Mouse (Mus musculus) adrenal gland, postnatal 25 days (tissue): ENCODE data around the gene Prkg2. TPM values are rescaled to one million over a fixed set of nuclear protein-coding genes. Genes with fewer than 3 reads are reported as not detected.

Experiments used
- DNase-seq: peaks from one replicate; pipeline ENCODE4 v3.0.0; 2021; ENCODE audit warnings: mixed read lengths
- long read RNA-seq: library from polyadenylated mRNA; stranded (forward); transcript quantifications from one replicate; pipeline ENCODE4 v2.0.0, GENCODE M21; 2021
- total RNA-seq: library from RNA; stranded (reverse); gene quantifications from 2 replicates; pipeline ENCODE4 v1.2.3, GENCODE M21; 2021

Gene Prkg2
- total RNA-seq, result 2.9 and 3.3 TPM in 2 replicates
- long read RNA-seq, full-length matches to known transcripts, result 6 of 7 reads
- long read RNA-seq, partial matches to known transcripts, result 0 of 7 reads
- long read RNA-seq, other reads (novel, unspliced or antisense), result 1 of 7 reads

DNA sequence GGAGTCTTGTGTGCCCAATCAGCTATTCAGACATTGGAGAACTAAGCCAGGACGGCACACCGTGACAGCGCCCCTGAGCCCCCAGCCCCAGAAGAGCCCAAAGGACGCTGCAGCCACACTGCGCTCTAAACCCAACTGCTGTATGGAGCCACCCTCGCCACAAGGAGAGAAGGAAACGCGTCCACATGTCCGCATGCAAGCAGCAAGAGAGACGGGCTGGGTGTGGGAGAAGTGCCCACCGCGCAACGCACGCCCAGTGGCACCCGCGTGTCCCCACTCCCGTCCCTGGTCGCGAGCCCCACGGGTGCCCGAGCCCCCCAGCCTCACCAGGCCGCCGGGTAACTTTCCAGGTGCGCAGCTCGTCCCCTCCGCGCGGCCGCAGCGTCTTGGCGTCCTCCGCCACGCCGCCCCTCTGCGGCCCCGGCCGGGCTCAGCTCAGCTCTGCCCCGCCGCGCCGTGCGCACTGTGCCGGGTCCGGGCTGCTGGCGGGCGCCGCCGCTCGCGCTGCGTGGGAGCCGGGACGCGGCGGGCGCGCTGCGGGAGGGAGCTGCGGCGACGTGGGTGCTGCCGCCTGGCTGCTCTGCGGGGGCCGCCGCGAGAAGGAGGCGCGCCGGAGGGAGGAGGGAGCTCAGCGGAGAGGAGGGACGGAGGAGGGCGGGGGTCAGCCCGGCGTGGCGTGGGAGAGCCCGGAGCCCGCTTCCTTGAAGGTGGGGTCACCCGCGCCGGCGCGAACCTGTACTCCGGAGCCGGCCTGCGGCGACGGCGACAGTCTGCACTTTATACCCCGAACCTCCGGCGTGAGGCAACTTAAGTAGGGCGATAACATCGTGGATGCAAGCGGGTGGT is at the start of gene Prkg2:
Prkg2 (minus strand) TSS at position 756 of the 846 bp plus-strand sequence.
- DNase-seq, result peak; percentile 6

DNA sequence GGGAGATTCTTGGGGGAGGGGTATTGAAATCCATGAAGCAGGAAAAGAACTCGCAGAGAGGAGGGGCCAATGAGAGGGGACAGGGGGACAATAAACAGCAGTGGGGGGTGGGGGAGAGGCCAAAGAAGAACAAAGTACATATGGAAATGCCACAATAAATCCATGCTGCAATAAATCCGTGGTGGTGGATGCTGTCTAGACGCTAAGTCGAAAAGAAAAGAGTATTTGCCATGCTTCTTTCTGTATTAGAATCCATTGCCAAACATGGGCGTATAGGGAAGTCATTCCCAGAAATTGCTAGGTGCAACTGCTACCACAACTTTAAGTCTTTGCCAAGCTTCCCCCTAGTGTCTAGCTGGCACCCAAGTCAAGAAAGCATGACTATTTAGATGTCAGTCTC is 46.8 kb upstream of the Prkg2 start:
- DNase-seq, result no peak

DNA sequence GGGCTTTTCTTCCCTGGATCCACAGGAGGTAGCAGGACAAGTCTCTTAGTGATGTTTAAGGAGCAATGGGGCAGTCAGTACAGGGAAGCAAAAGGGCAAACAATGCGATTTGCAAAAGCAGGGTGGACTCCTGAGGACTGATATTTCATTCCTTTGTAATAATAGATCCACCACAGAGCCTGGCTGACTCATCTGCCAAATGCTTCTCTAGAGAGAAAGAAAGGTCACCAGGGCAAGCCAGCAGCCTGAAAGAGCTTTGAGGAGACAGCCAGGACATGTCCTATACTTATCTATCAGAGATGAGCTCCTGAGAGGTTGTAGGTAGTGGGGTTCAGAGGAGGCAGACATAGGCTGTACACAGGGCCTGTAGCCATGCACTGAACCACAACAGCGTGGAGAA is 41.2 kb upstream of the Prkg2 start:
- DNase-seq, result no peak

DNA sequence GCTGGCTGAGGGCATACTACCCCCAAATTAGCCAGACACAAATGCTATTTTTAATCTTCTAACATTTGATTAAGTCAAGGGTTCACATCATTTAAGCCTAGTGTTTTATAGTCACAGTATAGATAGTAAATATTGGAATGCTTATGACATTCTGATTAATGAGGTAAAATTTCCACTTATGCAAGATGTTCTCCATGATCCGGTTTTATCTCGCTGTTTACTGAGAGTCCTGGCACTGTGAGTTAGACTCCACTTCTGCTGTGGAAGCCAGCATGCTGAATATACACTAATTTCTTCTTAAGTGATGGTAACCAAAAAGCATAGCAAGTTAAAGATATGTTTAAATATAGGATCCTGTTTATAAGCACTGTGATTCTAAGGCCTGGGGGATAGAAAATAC is 31.2 kb upstream of the Prkg2 start:
- no peak for DNase-seq

DNA sequence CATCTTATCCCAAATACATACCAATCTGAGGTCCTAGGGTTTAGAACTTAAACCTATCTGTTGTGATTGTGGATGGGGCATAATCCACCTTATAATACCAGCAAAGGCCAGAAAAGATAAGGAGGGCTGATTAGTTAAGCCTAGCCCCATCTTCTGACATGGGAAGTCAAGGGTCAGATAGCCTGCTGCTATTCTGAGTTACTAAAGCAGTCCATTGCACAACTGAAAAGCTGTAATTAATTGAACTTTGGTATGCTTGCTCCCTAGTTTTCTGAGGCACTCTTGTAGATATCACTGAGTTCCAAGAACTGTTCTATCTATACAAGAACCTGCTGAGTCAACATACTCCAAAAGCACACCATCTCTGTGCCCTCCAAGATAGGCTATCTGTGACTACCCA is 25.4 kb upstream of the Prkg2 start:
- no peak for DNase-seq

DNA sequence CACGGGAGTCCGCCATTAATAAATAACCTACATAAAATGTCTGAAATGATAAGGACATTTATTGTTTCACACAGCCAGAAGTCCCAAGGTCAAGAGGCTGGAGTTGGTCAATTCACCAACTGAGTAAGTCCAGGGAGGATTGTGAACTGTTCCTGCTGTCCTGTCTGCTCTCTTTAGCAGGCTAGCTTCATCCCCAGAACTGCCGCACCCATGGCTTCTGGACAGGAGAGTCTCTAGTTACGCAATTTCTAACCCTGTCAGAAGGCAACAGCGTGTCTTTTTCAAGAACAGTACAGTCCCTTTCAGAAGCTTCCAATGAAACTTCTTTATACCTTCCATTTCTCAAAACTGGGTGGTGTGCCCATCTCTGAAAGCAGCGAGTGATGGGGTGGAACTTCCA is 1.9 kb upstream of the Prkg2 start:
- DNase-seq, result no peak

DNA sequence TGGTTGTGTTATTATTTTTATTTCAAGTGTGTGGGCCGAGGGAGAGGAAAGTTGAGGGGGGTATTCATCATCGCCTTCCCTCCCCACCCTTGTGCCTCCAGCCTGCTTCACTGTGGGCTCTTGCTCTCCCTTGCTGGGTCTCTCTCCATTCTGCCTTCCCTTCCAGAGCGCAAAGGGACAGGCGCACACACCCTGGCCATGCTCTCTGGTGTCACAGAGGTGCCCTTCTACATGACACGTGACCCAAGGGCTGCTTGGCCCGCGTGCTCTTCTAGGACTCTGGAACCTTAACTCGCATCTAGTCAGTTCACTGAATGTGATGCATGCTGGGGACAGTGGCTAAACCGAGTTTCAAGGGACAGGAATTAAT is 276 bp upstream of the Prkg2 start:
- no peak for DNase-seq

DNA sequence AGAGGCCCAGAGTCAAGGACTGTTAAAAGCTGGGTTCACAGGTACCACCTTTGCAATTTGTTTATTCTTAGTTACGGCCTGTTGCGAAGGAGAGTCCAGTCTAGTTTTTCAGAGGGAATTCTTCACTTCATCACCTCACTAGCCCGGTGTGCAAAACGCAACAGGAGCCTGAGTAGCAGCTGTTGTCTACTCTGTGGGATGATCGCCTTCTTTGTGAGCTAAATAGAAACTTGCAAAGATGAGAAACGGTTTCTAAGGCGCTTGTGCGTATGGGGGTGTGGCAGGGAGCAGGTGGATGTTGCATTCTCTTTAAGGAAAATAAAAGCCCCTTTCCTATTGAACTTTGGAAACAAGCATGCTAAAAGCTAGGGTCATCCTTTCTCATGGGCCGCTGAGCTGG is 1.2 kb downstream of the Prkg2 start:
- DNase-seq, result no peak

DNA sequence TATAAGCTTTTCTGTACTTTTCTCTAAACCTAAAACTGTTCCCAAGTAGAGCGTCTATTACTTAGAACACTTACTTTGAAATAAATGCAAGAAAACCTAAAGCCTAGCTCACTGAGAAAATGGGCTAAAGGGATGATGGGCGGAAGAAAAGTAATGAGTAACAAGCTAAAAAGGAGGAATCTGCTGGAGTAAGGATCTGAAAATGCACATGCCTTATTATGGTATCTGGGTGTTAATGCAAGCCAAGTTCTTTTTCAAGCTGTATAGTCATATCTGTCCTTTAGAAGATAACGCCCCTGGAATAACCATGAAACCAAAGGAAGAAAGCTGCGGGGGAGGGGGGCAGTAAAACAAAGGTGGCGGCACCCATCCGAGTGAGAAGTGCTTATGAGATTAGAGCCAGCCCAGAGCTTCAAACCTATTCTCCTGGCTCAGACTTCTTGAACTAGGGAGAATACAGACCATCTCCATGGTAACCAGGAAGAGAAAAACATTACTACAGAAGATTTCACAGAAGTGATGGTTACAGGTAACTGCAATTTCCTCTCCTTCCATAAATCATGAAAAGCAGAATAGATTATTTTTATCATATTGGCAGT is 5.5 kb downstream of the Prkg2 start:
- no peak for DNase-seq

DNA sequence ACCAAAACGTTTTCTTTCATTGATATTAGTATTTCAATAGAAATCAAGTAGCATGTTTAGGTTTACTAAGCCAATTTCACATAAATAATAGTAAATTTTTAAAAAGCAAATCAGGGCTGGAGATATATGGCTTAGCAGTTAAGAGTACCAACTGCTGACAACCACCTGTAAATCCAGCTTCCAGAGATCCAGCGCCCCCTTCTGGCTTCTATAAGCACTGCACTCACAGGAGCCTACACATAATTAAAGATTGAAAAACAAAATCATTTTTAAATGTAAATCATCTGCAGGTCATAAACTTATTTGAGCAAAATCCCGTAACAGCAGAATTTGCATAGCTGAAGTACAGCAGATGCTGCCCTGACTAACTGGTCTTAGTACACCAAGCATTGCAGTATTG is 10.8 kb downstream of the Prkg2 start:
- DNase-seq, result no peak

DNA sequence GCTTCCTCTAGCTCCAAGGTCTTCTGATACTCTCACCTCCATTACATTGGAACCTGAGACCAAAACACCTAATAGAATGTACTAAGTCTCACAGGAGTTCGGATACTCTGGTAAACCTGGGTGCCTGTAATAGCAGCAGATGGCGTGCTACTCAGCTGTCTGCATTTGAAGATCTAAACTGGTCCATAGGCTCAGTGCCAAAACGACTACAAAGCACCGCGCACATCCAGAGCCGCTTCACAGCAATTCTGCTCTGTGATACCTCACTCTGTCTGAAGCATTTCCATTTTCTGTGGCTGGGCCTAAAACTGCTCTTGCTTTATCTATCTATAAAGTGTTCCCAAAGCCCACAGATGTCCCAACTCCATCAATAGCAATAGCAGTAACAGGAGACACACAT is 17.4 kb downstream of the Prkg2 start:
- DNase-seq, result no peak

DNA sequence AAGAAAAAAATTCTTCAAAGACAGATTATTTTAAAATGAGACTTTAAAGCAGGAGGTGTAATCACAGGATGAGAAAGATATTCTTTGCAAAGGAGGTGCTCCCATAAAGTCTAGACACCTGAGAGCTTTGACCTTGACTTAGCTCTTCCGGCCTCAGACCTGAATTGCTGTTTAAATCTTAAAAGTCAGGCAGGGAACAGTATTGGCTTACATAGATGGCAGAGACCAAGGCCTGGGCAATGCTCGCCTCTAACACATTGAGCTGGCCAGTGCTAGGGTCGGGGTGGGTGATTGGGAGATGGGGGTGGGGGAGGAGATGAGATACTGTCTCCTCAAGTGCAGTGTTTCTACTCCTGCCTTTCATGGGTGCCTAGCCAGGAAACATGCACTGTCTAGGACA is 22.0 kb downstream of the Prkg2 start:
- DNase-seq, result no peak

DNA sequence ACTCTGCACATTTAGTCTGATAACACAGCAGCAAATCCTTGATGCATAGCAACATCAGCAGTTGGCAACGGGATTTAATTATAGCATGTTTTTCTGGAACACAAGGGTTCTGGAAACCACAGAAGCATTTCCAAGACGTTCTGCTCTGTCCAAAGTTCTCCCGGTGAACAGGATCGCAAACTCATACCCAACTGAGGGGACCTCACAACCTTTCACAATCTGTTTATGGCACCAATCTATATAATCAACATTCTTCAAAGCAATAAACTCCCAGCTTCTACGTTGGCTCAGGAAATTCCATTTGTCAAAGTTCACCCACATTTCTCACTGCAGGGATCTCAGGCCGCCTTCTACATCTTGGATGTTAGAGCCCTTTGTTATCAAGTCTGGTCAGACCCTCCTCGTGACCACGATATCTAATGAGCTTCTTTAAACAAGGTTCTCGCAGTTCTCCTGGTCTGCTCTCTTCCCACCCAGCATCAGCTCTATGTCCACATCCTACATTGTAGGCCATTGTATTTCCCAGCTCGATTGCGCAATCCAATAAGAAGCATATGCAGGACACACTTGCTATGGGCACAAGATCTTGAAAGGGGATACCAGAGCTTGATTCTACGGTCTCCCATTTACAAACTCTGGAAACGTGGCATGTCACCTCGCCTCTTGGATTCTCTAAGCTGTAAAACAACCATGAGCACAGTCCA is 26.6 kb downstream of the Prkg2 start:
- no peak for DNase-seq

DNA sequence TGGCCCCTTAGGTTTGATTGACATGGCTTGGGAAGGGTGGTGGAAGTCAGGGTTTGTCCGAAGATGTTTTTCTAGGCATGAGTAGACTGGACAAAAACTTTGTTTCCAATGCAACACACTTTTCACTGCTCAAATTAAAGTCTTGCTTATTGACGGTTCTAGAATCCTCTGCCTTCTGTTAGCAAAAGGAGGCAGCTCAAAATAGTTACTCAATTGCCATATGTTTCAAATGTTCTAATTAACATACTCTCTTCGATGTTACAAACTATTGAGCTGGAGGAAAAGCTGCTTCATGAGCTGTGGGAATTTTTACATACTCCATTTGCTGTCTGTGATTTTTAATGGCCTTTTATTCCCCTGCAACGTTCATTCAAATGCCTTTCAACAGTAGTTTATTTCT is 39.0 kb downstream of the Prkg2 start:
- no peak for DNase-seq

DNA sequence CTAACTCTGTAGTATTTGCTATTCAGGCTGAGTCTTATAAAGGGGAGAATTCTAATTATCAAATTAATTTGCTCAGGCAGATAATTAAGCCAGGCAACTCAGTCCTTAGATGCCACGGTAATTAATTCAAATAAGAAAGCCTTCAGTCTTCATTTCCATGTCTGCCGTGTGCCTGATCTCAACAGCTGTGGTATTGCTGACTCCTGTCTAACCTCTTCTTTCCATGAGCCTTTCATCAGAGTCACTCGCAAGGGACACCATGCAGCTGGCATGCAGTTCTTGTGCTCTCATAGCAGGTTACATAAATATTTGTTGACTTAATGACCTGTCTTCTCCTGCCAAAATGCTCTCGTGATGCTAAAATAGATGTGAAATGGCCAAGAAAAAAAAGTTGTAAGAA is 41.4 kb downstream of the Prkg2 start:
- DNase-seq, result no peak

DNA sequence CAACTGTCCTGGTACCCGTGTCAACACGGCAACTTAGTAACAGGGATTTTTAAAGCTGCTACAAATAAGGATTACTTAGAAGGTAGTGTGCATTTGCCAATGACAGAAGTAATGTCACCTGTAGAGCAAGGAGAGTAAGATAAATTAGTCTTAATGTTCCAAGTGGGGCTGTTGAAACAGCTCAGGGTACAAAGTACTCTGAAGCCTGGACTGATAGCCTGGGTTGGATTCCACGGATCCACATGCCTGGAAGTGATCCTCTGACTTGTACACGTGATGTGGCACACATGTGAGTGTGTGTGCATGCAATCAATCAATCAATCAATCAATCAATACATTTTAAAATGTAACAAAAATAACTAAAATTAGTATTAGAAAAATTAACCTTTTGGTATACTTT is 45.6 kb downstream of the Prkg2 start:
- DNase-seq, result no peak

DNA sequence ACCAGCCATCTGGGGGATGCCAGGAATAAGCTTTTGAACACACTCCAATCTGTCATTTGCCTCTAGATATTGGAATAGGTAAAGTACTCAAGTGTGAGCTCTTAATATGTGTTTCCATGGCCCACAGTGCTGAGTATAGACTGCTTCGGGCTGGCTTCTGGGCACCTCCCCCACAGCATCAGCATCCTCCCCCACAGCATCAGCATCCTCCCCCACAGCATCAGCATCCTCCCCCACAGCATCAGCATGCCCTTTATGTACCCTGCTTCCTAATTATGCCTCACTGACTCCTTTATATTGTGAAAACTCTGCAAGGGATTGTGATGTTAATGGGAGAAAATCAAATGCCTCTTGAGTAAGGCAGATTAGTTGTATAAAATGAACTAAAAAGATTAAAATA is 49.5 kb downstream of the Prkg2 start:
- DNase-seq, result no peak

DNA sequence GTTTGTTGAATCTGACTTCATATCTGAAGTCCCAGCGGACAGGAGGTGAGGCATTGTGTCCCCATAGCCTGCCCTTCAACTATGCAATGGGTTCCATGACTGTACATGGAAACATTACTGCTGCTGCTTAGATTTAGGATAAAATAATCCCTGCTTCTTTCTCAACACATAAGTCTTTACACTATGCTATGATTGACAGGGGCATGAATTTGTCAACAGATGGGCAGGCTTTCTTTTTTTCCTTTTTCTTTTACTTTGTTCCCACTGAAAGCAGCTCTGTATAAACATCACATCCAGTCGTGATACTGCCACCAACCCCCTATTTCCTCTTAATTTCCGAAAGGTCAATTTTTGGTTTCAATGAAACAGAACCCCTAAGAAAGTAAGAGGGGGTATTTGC is 50.0 kb downstream of the Prkg2 start:
- DNase-seq, result no peak

DNA sequence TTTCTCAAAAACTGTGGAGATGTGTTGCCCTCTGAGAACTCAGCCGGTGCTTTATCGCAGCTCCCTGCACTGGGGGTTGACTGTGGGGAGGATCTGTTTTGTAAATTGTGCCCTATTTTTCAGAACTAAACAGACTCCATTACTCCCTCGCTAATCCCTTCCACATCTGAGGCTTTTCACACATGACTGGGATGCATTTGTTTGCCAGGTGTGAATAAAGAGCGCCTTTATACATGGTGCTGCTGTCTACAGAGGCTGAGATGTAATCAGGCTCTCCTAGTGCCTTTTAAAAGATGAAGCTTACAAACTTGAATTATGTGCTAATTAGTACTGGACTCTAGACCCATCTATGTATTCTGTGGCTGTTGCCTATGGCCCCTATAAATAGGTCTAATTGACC is 50.7 kb downstream of the Prkg2 start:
- no peak for DNase-seq

DNA sequence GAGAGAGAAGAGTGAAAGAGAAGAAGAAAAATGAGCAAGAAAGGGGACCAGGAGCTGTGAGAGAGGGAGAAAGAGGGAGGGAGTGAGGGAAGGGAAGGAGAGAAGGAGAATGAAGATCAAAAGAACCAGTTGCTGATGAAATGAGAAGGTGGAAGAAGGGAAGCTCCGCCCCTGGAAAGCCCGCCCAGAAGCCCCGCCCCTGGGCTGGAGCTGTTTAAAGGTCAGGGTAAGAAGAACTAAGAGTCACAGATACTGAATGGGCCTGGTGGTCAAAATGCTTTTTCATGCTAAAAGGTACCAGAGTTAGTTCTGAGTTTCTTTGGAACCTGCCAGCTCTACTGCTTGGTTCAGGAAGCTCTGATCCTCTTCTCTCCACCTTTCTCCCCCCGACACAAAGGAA is 51.1 kb downstream of the Prkg2 start:
- peak; percentile 7 for DNase-seq

DNA sequence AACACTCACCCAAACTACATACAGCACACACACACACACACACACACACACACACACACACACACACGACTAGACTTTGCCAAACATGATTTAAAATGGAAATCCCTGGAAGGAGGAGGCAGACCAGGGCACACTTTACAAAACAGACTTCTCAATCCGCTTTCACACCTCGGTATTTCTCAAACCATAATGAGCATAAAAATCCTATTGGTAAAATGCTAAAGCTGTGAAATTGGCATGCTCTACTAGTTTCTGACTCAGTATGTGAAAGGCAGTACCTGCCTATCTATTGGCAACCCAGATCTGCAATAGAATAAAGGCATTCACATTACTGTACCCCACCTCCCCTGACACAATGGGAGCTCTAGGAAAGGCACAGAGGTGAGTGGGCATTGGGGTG is 52.1 kb downstream of the Prkg2 start:
- no peak for DNase-seq

DNA sequence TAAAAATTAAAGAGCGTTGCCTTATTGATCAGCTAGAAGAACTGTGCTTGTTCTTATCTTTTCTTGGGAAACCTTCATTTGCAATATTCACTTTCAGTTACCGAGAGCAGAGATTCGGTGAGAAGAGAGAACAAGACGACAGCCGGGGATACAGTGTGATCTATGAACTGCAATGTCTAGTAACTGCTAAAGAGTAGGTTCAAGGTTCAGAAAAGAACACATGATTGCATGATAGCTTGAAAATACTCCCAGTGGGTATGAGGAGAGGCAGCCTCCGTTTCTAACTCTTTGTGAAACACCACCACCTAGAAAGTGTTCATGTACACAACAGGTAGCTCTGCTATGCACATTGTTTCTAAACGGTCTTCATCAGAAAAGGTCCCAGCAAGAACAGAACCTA is 55.8 kb downstream of the Prkg2 start:
- no peak for DNase-seq

DNA sequence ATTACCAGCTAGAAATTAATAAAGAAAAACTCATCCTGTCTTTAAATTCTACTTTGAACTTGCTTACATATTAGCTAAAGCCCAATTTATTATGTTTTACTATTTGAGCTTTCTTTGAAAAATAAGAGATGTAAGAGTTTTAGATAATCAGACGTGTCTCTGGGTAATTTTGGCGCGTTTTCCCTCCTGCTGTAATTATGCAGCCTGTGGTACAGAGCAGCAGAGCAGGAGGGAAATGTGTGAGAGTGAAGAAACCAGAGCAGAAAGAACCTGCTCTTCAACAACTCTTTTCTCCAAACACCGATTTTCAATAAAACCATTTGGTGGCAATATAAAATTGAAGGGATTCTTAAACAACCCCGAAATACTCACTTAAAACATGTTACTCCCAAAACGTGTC is 58.8 kb downstream of the Prkg2 start:
- no peak for DNase-seq
